Mouse (Mus musculus) midbrain, embryonic 13.5 days (tissue): Measurements from ENCODE around the gene Kctd12b. TPM values are rescaled to one million over a fixed set of nuclear protein-coding genes. Genes with fewer than 3 reads are reported as not detected.
"Not testable (repeated sequence)": the region's sequence is repeated elsewhere in the genome, so short reads cannot be mapped to it uniquely, and the experiment has no call there.

ENCODE experiments used
- ATAC-seq: fragments of 200-750 bp; cut with Nextera tagmentation; 2 replicates; pipeline ENCODE4 v1.8.0; 2017; ENCODE audit warnings: mild to moderate bottlenecking, moderate TSS enrichment, moderate library complexity
- H3K27ac ChIP-seq: fragments of 300-500 bp; sonication (generic); 2 replicates; pipeline ENCODE4 v1.5.1; 2015; ENCODE audit warnings: inconsistent platforms, mild to moderate bottlenecking, moderate library complexity
- H3K27me3 ChIP-seq: fragments of 300-500 bp; sonication (generic); 2 replicates; pipeline ENCODE4 v1.6.1; 2015; ENCODE audit warnings: mild to moderate bottlenecking, inconsistent platforms
- H3K36me3 ChIP-seq: fragments of 300-500 bp; sonication (generic); 2 replicates; pipeline ENCODE4 v1.6.1; 2015; ENCODE audit warnings: mild to moderate bottlenecking, inconsistent platforms
- H3K4me1 ChIP-seq: fragments of 300-500 bp; sonication (generic); replicated peaks from 2 replicates; pipeline ENCODE4 v1.6.1; 2015; ENCODE audit warnings: inconsistent platforms
- H3K4me2 ChIP-seq: fragments of 300-500 bp; sonication (generic); replicated peaks from 2 replicates; pipeline ENCODE4 v1.6.1; 2015; ENCODE audit warnings: moderate library complexity, mild to moderate bottlenecking, inconsistent platforms
- H3K4me3 ChIP-seq: fragments of 300-500 bp; sonication (generic); replicated peaks from 2 replicates; pipeline ENCODE4 v1.5.1; 2015; ENCODE audit warnings: mild to moderate bottlenecking, inconsistent platforms
- H3K9ac ChIP-seq: fragments of 300-500 bp; sonication (generic); replicated peaks from 2 replicates; pipeline ENCODE4 v1.6.1; 2015; ENCODE audit warnings: mild to moderate bottlenecking, inconsistent platforms
- H3K9me3 ChIP-seq: fragments of 300-500 bp; sonication (generic); 2 replicates; pipeline ENCODE4 v1.6.1; 2016; ENCODE audit warnings: mild to moderate bottlenecking, inconsistent platforms
- WGBS: fragments of 180-500 bp; shearing (Covaris S2); methylation state at CpG from one replicate; pipeline ENCODE4 v1.1.7; 2015; 5-methylcytosine and 5-hydroxymethylcytosine counted together
- polyA plus RNA-seq: library from polyadenylated mRNA; unstranded; fragments of >200 nt; fragmentation: Nextera tagmentation; extraction: Ambion mirVana; gene quantifications from 2 replicates; pipeline ENCODE4 v1.2.1, GENCODE M21; 2015

Kctd12b gene
- polyA plus RNA-seq, result 4.2 and 4.5 TPM in 2 replicates

- no peak within 1 kb of the TSS for H3K27ac ChIP-seq
- peak within 1 kb of the TSS; percentile 27 for H3K4me3 ChIP-seq
- H3K9ac ChIP-seq, result 0 out of 2 replicates have a peak within 1 kb of the TSS, but pooled peaks have one; percentile 28
- ATAC-seq, result no peak
- no peaks in the 10 kb centered on the region for H3K4me1 ChIP-seq
- peak within 1 kb of the TSS; percentile 41 for H3K4me2 ChIP-seq
- WGBS, result 24% methylated on average over 11 of the region's 11 CpGs
- no peaks in the 10 kb centered on the region for H3K9me3 ChIP-seq
- no peaks in the 10 kb centered on the region for H3K36me3 ChIP-seq
- H3K27me3 ChIP-seq, result no peaks in the 10 kb centered on the region
Measured at GRCm38 (mm10) chrX:153695782-153696395, at the start of gene Kctd12b. Kctd12b (minus strand) TSS chrX:153696391.

- H3K9me3 ChIP-seq, result no peaks in the 10 kb centered on the region
- no peak overlapping the region for H3K4me3 ChIP-seq
- 88% methylated on average over 3 of the region's 3 CpGs for WGBS
- H3K4me1 ChIP-seq, result no peaks in the 10 kb centered on the region
- no peak overlapping the region for H3K27ac ChIP-seq
- H3K27me3 ChIP-seq, result no peaks in the 10 kb centered on the region
- H3K36me3 ChIP-seq, result no peaks in the 10 kb centered on the region
- H3K9ac ChIP-seq, result no peak overlapping the region
- H3K4me2 ChIP-seq, result no peak overlapping the region
- ATAC-seq, result no peak
Measured at GRCm38 (mm10) chrX:153742493-153742892, 46.3 kb upstream of the Kctd12b start.

- Histone ChIP-seq H3K9me3 (no peaks in the 10 kb centered on the region), H3K27ac (no peak overlapping the region), H3K27me3 (no peaks in the 10 kb centered on the region), H3K36me3 (peaks cover 17% of the 10 kb centered on the region; the same call in 1 of the 2 replicates), H3K4me1 (no peaks in the 10 kb centered on the region), H3K4me3 (no peak overlapping the region), H3K9ac (no peak overlapping the region), H3K4me2 (no peak overlapping the region)
- ATAC-seq, result no peak
- WGBS, result 94% methylated on average over 4 of the region's 4 CpGs
Measured at GRCm38 (mm10) chrX:153735697-153736096, 39.5 kb upstream of the Kctd12b start.

GRCm38 (mm10) chrX:153724400-153724799 lies 28.2 kb upstream of the Kctd12b start:
- peak; percentile 38 for ATAC-seq
- Histone ChIP-seq H3K27ac (peak overlapping the region; percentile 56; the same call in 1 of the 2 replicates), H3K36me3 (peaks cover 4% of the 10 kb centered on the region), H3K9ac (peak overlapping the region; percentile 32; the same call in 1 of the 2 replicates), H3K27me3 (no peaks in the 10 kb centered on the region), H3K4me3 (peak overlapping the region; percentile 55), H3K4me1 (peaks cover 6% of the 10 kb centered on the region), H3K4me2 (peak overlapping the region; percentile 58), H3K9me3 (no peaks in the 10 kb centered on the region)
- WGBS, result 36% methylated on average over 3 of the region's 3 CpGs

- H3K9ac ChIP-seq, result peak within 1 kb of the TSS; percentile 71
- H3K27me3 ChIP-seq, result no peaks in the 10 kb centered on the region
- H3K4me1 ChIP-seq, result peaks cover 6% of the 10 kb centered on the region
- peak; percentile 96 for ATAC-seq
- peak within 1 kb of the TSS; percentile 58 for H3K4me2 ChIP-seq
- WGBS, result 19% methylated on average over 32 of the region's 32 CpGs
- H3K27ac ChIP-seq, result peak within 1 kb of the TSS; percentile 85
- peaks cover 4% of the 10 kb centered on the region; the same call in 1 of the 2 replicates for H3K36me3 ChIP-seq
- H3K9me3 ChIP-seq, result no peaks in the 10 kb centered on the region
- peak within 1 kb of the TSS; percentile 55 for H3K4me3 ChIP-seq
Measured at GRCm38 (mm10) chrX:153723110-153723916, 27.1 kb upstream of the Kctd12b start, which contains the start of gene Nbdy. Nbdy (plus strand) TSS chrX:153723590.

GRCm38 (mm10) chrX:153719602-153720001 lies 23.4 kb upstream of the Kctd12b start:
- Histone ChIP-seq H3K9me3 (no peaks in the 10 kb centered on the region), H3K4me2 (no peak overlapping the region), H3K36me3 (no peaks in the 10 kb centered on the region), H3K4me3 (no peak overlapping the region), H3K9ac (no peak overlapping the region), H3K4me1 (no peaks in the 10 kb centered on the region), H3K27ac (no peak overlapping the region), H3K27me3 (no peaks in the 10 kb centered on the region)
- ATAC-seq, result no peak
- WGBS, result 39% methylated on average over 4 of the region's 4 CpGs

- no peaks in the 10 kb centered on the region for H3K36me3 ChIP-seq
- no peak overlapping the region for H3K27ac ChIP-seq
- H3K27me3 ChIP-seq, result no peaks in the 10 kb centered on the region
- no peaks in the 10 kb centered on the region for H3K9me3 ChIP-seq
- no peak overlapping the region for H3K4me2 ChIP-seq
- no peak overlapping the region for H3K9ac ChIP-seq
- no peak overlapping the region for H3K4me3 ChIP-seq
- H3K4me1 ChIP-seq, result no peaks in the 10 kb centered on the region
- WGBS, result 87% methylated on average over 2 of the region's 2 CpGs
- ATAC-seq, result no peak
Measured at GRCm38 (mm10) chrX:153716716-153717115, 20.5 kb upstream of the Kctd12b start.

GRCm38 (mm10) chrX:153707735-153708134 lies 11.5 kb upstream of the Kctd12b start:
- H3K36me3 ChIP-seq, result no peaks in the 10 kb centered on the region
- WGBS, result 27% methylated on average over 4 of the region's 4 CpGs
- no peak overlapping the region for H3K4me2 ChIP-seq
- no peaks in the 10 kb centered on the region for H3K4me1 ChIP-seq
- H3K9me3 ChIP-seq, result no peaks in the 10 kb centered on the region
- H3K4me3 ChIP-seq, result no peak overlapping the region
- H3K9ac ChIP-seq, result no peak overlapping the region
- H3K27me3 ChIP-seq, result no peaks in the 10 kb centered on the region
- ATAC-seq, result no peak
- H3K27ac ChIP-seq, result no peak overlapping the region

- no peaks in the 10 kb centered on the region for H3K36me3 ChIP-seq
- WGBS, result 78% methylated on average over 3 of the region's 3 CpGs
- H3K9me3 ChIP-seq, result no peaks in the 10 kb centered on the region
- no peaks in the 10 kb centered on the region for H3K27me3 ChIP-seq
- H3K4me1 ChIP-seq, result no peaks in the 10 kb centered on the region
- no peak overlapping the region for H3K4me2 ChIP-seq
- no peak overlapping the region for H3K27ac ChIP-seq
- H3K4me3 ChIP-seq, result no peak overlapping the region
- H3K9ac ChIP-seq, result no peak overlapping the region
- ATAC-seq, result no peak
Measured at GRCm38 (mm10) chrX:153700463-153700862, 4.3 kb upstream of the Kctd12b start.

GRCm38 (mm10) chrX:153668233-153668632 lies 28.0 kb downstream of the Kctd12b start:
- not testable (repeated sequence) for H3K4me3 ChIP-seq, H3K27ac ChIP-seq, H3K9ac ChIP-seq, ATAC-seq, H3K27me3 ChIP-seq, H3K4me1 ChIP-seq, H3K9me3 ChIP-seq, H3K36me3 ChIP-seq, H3K4me2 ChIP-seq
- WGBS, result 38% methylated on average over 2 of the region's 2 CpGs

GRCm38 (mm10) chrX:153664903-153665302 lies 31.3 kb downstream of the Kctd12b start:
- Histone ChIP-seq H3K9me3 (no peaks in the 10 kb centered on the region), H3K4me1 (no peaks in the 10 kb centered on the region), H3K4me2 (no peak overlapping the region), H3K27ac (no peak overlapping the region), H3K4me3 (no peak overlapping the region), H3K36me3 (no peaks in the 10 kb centered on the region), H3K27me3 (no peaks in the 10 kb centered on the region), H3K9ac (no peak overlapping the region)
- 95% methylated on average over 3 of the region's 3 CpGs for WGBS
- ATAC-seq, result no peak

- 80% methylated on average over 3 of the region's 3 CpGs for WGBS
- Histone ChIP-seq H3K4me3 (no peak overlapping the region), H3K27ac (no peak overlapping the region), H3K36me3 (no peaks in the 10 kb centered on the region), H3K4me2 (no peak overlapping the region), H3K27me3 (no peaks in the 10 kb centered on the region), H3K4me1 (no peaks in the 10 kb centered on the region), H3K9ac (no peak overlapping the region), H3K9me3 (no peaks in the 10 kb centered on the region)
- no peak for ATAC-seq
Measured at GRCm38 (mm10) chrX:153656949-153657348, 39.2 kb downstream of the Kctd12b start.
